Mouse (Mus musculus) spleen, adult 12 weeks (tissue): ENCODE measurements around the gene Telo2.

Experiments
- DNase-seq: peaks from one replicate; pipeline ENCODE4 v3.0.0; 2022; ENCODE audit warnings: low spot score

The Telo2 gene

GRCm38 (mm10) chr17:25101338-25101737, 14.4 kb downstream of the Telo2 start:
- DNase-seq: no peak

GRCm38 (mm10) chr17:25100052-25100451, 15.7 kb downstream of the Telo2 start:
- no peak for DNase-seq

- no peak for DNase-seq
These were observed 19.5 kb downstream of the Telo2 start for GRCm38 (mm10) chr17:25096221-25096620.

GRCm38 (mm10) chr17:25090450-25090849, 25.3 kb downstream of the Telo2 start:
- DNase-seq: no peak

- no peak for DNase-seq
These were observed 26.6 kb downstream of the Telo2 start for GRCm38 (mm10) chr17:25089158-25089557.

- DNase-seq: no peak
These were observed 29.0 kb downstream of the Telo2 start for GRCm38 (mm10) chr17:25086724-25087123.

- DNase-seq: no peak
These were observed 30.9 kb downstream of the Telo2 start for GRCm38 (mm10) chr17:25084835-25085385.

GRCm38 (mm10) chr17:25083444-25083931, 32.3 kb downstream of the Telo2 start, which contains the start of gene Tmem204:
Gene Tmem204 (minus strand): TSS chr17:25083591.
- no peak for DNase-seq

GRCm38 (mm10) chr17:25082887-25083286, 32.9 kb downstream of the Telo2 start:
- DNase-seq: no peak

- no peak for DNase-seq
These were observed 33.5 kb downstream of the Telo2 start for GRCm38 (mm10) chr17:25082081-25082847.

GRCm38 (mm10) chr17:25080960-25081381, 34.8 kb downstream of the Telo2 start:
- no peak for DNase-seq

- no peak for DNase-seq
These were observed 35.6 kb downstream of the Telo2 start for GRCm38 (mm10) chr17:25080210-25080609.

- DNase-seq: no peak
These were observed 37.9 kb downstream of the Telo2 start for GRCm38 (mm10) chr17:25077771-25078372.

GRCm38 (mm10) chr17:25076906-25077305, 38.9 kb downstream of the Telo2 start:
- no peak for DNase-seq

- no peak for DNase-seq
These were observed 47.1 kb downstream of the Telo2 start for GRCm38 (mm10) chr17:25068690-25069089.

- no peak for DNase-seq
These were observed 48.3 kb downstream of the Telo2 start for GRCm38 (mm10) chr17:25067442-25067851.

- DNase-seq: no peak
These were observed 49.2 kb downstream of the Telo2 start for GRCm38 (mm10) chr17:25066595-25066994.

GRCm38 (mm10) chr17:25065189-25065588, 50.6 kb downstream of the Telo2 start:
- DNase-seq: no peak

GRCm38 (mm10) chr17:25064351-25064750, 51.4 kb downstream of the Telo2 start:
- no peak for DNase-seq

GRCm38 (mm10) chr17:25063872-25064271, 51.9 kb downstream of the Telo2 start:
- DNase-seq: no peak

GRCm38 (mm10) chr17:25063261-25063660, 52.5 kb downstream of the Telo2 start:
- no peak for DNase-seq

- DNase-seq: no peak
These were observed 58.7 kb downstream of the Telo2 start for GRCm38 (mm10) chr17:25057041-25057440.

GRCm38 (mm10) chr17:25053274-25053673, 62.5 kb downstream of the Telo2 start:
- no peak for DNase-seq
